Mouse (Mus musculus): ENCODE measurements at regions not wholly inside any gene's neighbourhood (a gene's known extent, or its start where the extent isn't known, plus 50 kb on each side); places are given as distances from the start of the nearest gene placed in this dataset.
A peak's percentile ranks its signal among the peaks of the same experiment; 100 is the strongest.

DNA sequence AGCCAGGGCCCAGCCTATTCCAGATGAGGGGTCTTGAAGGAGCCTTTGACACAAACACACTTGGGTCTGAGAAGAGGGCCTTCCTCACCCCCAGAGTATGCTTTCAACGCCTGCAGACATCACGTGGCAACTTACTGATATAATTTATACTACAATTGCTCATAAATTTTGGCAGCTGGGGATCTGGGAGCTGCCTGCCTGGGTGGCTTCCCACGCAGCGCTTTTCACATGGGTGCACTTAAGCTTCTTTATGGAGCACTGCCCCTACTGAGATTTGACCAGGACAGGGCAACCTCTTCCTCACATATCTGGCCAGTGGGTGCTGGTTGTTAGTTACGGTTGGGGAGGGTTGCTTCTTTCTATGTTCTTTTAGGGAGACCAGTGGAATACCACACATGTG lies 61.6 kb downstream of the Spesp1 start:
- DNase-seq, result no peak

GRCm38 (mm10) chr9:62215151-62215859 lies 66.7 kb downstream of the Spesp1 start:
- no peak for DNase-seq

- DNase-seq, result no peak
These were observed 67.5 kb downstream of the Spesp1 start for GRCm38 (mm10) chr9:62214546-62214945.

DNA sequence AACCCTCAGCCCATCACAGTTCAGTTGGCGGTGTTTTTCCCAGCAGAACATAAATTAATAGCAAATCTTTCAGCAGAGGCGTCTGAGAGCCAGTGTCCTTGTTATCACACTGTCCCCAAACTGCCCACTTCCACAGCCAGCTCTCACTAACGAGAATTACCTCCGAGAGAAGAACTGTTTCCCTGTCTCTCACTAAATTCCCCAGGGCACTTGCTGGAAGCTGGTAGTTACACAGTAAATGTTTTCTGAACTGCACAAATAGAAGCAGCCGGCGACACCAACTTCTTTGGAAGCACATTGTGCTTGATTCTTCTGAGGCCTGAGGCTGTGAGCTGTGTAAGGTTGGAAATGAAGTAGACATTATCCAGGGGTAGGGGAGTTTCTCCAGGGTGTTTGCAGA lies 69.4 kb downstream of the Spesp1 start:
- no peak for DNase-seq

GRCm38 (mm10) chr9:62210815-62211214 lies 71.2 kb downstream of the Spesp1 start:
- DNase-seq, result no peak

DNA sequence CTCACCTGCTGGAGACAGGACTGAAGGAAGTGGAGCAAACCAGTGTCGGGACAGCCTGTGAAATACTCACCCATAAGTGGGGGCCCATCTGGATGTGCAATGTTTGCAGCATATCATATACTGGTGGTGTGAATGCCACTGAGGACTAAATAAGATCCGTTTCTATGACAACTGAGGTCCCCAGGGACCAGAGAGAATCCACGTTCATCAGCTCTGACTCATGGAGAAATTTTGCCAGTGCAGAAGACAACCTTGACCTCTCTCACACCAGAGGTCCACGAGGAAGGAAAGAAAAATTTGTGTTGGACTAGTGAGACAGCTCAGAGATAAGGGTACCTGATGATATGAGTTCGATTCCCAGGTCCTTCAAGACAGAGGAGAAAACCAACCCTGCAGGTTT lies 73.6 kb downstream of the Spesp1 start:
- DNase-seq, result no peak

DNA sequence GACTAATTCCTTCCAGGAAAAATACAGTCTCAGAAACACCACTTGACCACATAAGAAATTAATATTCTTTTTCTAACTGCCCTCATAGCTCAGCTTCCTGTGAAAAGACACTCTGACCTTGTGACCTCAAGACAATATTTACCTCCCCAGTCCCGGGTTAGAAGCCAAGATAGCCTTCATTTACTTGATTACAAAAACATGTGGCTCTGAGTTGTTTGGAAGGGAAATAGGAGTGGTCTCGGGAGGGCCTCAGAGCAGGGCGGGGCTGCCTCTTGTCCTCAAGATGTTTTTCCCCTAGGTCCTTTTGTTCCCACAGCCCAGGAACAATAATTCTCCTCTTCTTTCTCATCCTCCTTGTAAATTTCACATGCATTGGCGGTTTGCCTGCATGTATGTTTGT lies 76.7 kb downstream of the Spesp1 start:
- peak; percentile 38 to 80 for DNase-seq

- DNase-seq, result no peak
These were observed 78.5 kb downstream of the Spesp1 start for GRCm38 (mm10) chr9:62203556-62203955.

- DNase-seq, result no peak
These were observed 79.7 kb downstream of the Spesp1 start for GRCm38 (mm10) chr9:62202331-62202730.

DNA sequence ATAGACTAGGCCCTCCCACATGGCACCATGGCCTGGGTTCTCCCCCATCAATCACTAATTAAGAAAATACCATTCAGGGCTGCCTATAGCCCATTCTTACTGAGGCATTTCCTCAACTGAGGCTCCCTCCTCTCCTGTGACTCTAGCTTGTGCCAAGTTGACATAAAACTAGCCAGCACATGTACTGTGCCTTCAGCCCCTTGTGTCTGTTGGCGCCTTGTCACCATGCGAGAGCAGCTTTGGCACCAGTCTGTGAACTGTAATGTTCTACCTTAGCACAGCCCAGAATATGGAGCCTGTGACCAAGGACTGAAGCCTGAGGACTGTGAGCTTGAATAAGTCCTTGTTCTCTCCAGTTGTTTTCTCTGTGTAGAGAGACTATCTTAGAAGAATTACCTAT lies 75.0 kb upstream of the Glce start:
- DNase-seq, result no peak

GRCm38 (mm10) chr9:62192424-62192892 lies 70.0 kb upstream of the Glce start:
- peak; percentile 13 for DNase-seq

DNA sequence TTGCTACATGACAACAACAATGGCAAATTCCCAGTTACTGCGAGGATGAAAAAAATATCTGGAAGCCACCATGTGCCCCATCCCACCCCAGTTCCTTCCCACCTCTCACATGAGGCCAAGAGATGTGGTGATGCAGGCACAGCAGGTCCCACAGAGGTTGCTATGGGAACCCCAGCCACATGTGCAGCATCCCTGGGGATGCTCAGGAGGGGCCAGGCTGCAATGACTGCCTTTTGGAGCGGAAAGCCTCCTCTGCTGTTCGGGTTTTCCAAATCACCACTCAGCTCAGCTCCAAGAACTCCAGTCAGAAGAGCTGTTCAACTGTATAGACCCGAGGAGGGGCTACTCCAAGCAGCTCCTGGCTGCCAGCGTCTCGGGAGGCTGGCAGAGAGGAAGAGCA lies 68.0 kb upstream of the Glce start:
- DNase-seq, result no peak

DNA sequence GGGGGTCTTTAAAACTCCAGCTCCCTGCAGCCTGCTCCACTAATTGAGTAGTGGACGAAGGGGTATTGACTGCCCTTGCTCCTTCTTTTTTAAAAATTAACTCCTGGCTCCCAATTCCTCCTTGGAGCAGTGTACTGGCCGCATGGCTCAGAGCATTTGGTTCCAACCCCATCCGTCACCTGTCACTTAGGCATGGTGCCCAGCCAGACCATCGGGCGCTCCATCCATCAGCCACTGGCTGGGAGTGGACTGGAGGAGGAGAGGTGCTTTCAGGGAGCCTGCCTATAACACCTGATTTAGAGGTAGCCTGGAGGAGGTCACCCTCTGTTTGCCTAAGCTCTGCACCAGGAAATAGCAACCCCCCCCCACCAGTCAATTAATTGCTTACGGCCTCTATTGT lies 66.4 kb upstream of the Glce start:
- no peak for DNase-seq

GRCm38 (mm10) chr9:62188379-62188778 lies 65.9 kb upstream of the Glce start:
- no peak for DNase-seq

GRCm38 (mm10) chr9:62186886-62187285 lies 64.4 kb upstream of the Glce start:
- DNase-seq, result no peak

- no peak for DNase-seq
These were observed 63.2 kb upstream of the Glce start for GRCm38 (mm10) chr9:62185516-62186280.

DNA sequence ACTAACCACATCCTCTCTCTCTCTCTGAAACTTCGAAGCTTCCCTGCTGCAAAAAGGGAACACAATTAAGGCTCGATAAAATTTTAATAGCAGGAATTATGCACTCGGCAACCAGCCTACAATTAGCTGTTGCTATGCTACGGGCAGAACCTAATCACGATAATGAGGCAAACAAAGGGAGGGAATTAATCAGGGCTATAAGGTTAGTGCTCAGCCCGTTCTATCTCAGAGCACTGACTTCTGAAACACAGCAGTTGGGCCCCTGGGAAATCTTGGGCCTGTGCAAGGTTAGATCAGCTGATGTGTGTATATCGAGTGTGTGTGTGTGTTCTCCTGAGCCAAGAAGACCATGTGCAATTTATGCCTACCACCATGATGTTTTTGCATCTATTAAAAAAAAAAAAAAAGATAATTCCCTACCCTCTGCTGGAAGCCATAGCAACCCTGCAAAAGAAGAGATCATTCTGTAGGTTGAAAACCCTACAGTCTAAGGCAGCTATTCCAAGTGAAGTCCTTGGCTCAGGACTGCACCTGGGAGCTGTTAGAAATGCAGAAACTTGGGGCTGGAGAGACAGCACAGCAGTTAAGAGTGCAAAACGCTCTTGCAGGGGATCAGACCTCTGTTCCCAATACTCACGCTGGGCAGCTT lies 58.9 kb upstream of the Glce start:
- DNase-seq, result no peak

DNA sequence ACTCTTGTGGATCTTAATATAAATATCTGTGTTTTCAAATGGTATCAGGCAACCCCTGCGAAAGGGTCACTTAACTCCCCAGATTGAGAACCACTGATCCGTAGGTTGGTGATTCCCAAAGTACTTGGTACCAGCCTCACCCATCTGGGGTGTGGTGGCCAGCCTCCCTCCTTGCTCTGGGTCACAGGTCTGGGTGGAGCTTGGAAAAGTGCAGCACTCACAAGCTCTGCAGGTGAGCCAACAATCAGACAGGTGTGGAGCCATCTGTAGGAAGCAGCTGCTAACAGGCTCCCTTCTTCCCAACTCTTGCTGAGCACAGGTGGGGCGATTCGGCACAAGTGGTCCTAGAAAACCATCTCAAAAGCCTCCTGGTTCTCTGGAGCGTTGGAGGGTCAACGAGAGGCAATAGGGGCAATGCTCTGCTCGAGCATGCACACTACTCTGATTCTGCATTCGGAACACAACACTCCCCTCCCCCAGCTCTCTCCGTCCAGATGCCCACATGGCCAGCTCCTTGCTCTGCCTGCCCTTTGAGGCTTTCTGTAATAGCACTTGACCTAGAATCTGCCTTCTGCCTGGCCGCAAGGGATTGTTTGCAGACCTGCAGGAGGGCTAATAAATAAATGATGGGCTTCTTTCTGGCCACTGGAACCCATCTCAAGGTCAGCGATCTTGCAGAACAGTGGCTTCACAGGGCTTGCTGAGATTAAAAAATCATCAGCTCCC lies 58.2 kb upstream of the Glce start:
- no peak for DNase-seq

GRCm38 (mm10) chr9:62174651-62175050 lies 52.2 kb upstream of the Glce start:
- DNase-seq, result no peak

Data from heart, adult 18-20 months (tissue).